Mouse (Mus musculus): ENCODE results near the gene Trib3. TPM values are rescaled to one million over a fixed set of nuclear protein-coding genes. Genes with fewer than 3 reads are reported as not detected.

Trib3 gene
- total and polyA plus RNA-seq, 3 experiments: 2.4 to 3.6 (median 3.3) TPM

DNA sequence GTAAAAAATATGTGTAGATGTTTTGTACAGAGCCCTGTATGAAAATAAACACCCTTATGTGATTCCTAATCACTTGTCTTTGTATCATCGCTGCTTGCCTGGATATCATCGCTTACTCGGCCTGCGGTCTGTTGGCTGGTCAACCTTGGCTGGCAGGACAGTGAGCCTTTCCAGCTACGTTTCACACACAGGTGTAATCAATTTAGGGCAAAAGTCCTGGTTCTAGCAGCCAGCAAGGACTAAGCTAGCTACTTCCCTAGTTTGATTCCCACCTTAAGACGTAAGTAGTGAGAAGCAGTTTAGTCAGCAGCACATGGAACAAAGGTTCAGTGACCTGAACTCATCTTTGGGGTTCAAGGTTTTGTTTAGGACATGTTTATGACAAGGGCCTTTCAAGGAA is 29.9 kb downstream of the Trib3 start:
- H3K79me2 ChIP-seq (replicated peaks; ENCODE audit: control insufficient read depth, insufficient read depth, low read length): no peaks in the 10 kb centered on the region
- H3K9ac ChIP-seq (ENCODE audit: low read depth, low read length): no peak overlapping the region
- no peaks in the 10 kb centered on the region for H3K27me3 ChIP-seq (ENCODE audit: control insufficient read depth, insufficient read depth, low read length)
- no peak overlapping the region for H3K4me3 ChIP-seq
- intact Hi-C loops (cut with DNase I): no loop called here
- no peaks in the 10 kb centered on the region for H3K4me1 ChIP-seq (ENCODE audit: control insufficient read depth, insufficient read depth, low read length)
- no peak for DNase-seq
- H3K27ac ChIP-seq: no peak overlapping the region
- H3K36me3 ChIP-seq (ENCODE audit: control insufficient read depth, insufficient read depth, low read length): peaks cover 5% of the 10 kb centered on the region
- TF ChIP-seq POLR2A (IDR thresholded peaks at IDR 0.05; ENCODE audit: insufficient read depth, low read depth, low read length) (no peak), EP300 (IDR thresholded peaks at IDR 0.05; ENCODE audit: insufficient read depth, low read depth, low read length) (no peak), CTCF (IDR thresholded peaks at IDR 0.05) (no peak)
- WGBS: 72% methylated on average over 6 of the region's 6 CpGs

DNA sequence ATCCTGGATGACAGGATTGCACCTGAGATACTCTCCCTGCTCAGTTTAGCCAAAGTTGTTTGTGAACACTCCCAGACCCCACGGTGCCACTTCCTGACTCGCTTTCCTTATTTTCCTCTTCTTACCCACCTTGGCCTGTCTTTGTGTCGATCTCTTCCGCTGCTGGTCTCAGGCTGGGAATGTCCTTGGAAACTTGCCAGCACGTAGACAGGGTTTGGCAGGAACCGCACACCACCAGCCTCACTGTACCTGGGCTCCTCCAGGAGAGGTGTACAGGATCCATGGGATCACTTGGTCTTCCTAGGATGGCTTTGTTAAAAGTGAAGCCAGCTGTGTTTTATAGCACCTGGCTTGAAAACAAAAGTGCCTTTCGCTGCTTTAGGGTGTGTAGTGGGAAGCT is 30.8 kb downstream of the Trib3 start:
- Histone ChIP-seq H3K27me3 (ENCODE audit: control insufficient read depth, insufficient read depth, low read length) (no peaks in the 10 kb centered on the region), H3K9ac (ENCODE audit: low read depth, low read length) (no peak overlapping the region), H3K36me3 (ENCODE audit: control insufficient read depth, insufficient read depth, low read length) (peaks cover 5% of the 10 kb centered on the region), H3K4me3 (no peak overlapping the region), H3K4me1 (ENCODE audit: control insufficient read depth, insufficient read depth, low read length) (no peaks in the 10 kb centered on the region), H3K27ac (no peak overlapping the region), H3K79me2 (replicated peaks; ENCODE audit: control insufficient read depth, insufficient read depth, low read length) (no peaks in the 10 kb centered on the region)
- DNase-seq: no peak
- 41% methylated on average over 7 of the region's 7 CpGs for WGBS
- intact Hi-C loops (cut with DNase I): no loop called here
- TF ChIP-seq POLR2A (IDR thresholded peaks at IDR 0.05; ENCODE audit: insufficient read depth, low read depth, low read length) (no peak), EP300 (IDR thresholded peaks at IDR 0.05; ENCODE audit: insufficient read depth, low read depth, low read length) (no peak), CTCF (IDR thresholded peaks at IDR 0.05) (no peak)

DNA sequence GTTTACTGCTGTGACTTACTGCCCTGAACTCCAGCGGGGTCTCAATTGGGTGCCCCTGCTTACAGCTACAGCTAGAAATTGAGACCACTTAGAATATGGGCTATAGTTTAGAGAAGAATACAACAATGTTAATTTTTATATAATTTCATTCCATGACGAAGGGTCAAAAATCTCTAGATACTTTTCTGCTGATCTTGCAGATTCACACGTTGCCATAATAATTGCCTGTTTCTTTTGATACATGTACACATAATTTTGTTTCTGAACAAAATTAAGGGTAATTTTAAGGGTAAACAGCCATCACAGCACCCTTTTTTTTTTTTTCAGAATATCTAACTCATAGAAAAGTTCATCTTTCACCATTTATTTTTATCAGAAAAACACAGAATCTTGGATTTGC is 36.6 kb downstream of the Trib3 start:
- 83% methylated on average over 3 of the region's 3 CpGs for WGBS
- H3K79me2 ChIP-seq (replicated peaks; ENCODE audit: control insufficient read depth, insufficient read depth, low read length): peaks cover 5% of the 10 kb centered on the region; the same call in 1 of the 2 replicates
- DNase-seq: no peak
- no peak overlapping the region for H3K4me3 ChIP-seq
- TF ChIP-seq POLR2A (IDR thresholded peaks at IDR 0.05; ENCODE audit: insufficient read depth, low read depth, low read length) (no peak), EP300 (IDR thresholded peaks at IDR 0.05; ENCODE audit: insufficient read depth, low read depth, low read length) (no peak), CTCF (IDR thresholded peaks at IDR 0.05) (no peak)
- no peak overlapping the region for H3K27ac ChIP-seq
- H3K27me3 ChIP-seq (ENCODE audit: control insufficient read depth, insufficient read depth, low read length): no peaks in the 10 kb centered on the region
- no peak overlapping the region for H3K9ac ChIP-seq (ENCODE audit: low read depth, low read length)
- H3K4me1 ChIP-seq (ENCODE audit: control insufficient read depth, insufficient read depth, low read length): no peaks in the 10 kb centered on the region
- H3K36me3 ChIP-seq (ENCODE audit: control insufficient read depth, insufficient read depth, low read length): no peaks in the 10 kb centered on the region
- intact Hi-C loops (cut with DNase I): no loop called here

- no peaks in the 10 kb centered on the region for H3K36me3 ChIP-seq (ENCODE audit: control insufficient read depth, insufficient read depth, low read length)
- no peak for DNase-seq
- H3K27ac ChIP-seq: no peak overlapping the region
- H3K4me1 ChIP-seq (ENCODE audit: control insufficient read depth, insufficient read depth, low read length): no peaks in the 10 kb centered on the region
- 92% methylated on average over 6 of the region's 6 CpGs for WGBS
- intact Hi-C loops (cut with DNase I): no loop called here
- H3K27me3 ChIP-seq (ENCODE audit: control insufficient read depth, insufficient read depth, low read length): no peaks in the 10 kb centered on the region
- H3K9ac ChIP-seq (ENCODE audit: low read depth, low read length): no peak overlapping the region
- TF ChIP-seq EP300 (IDR thresholded peaks at IDR 0.05; ENCODE audit: insufficient read depth, low read depth, low read length): no peak
- TF ChIP-seq POLR2A (IDR thresholded peaks at IDR 0.05; ENCODE audit: insufficient read depth, low read depth, low read length): no peak
- no peak for TF ChIP-seq CTCF (IDR thresholded peaks at IDR 0.05)
- H3K4me3 ChIP-seq: no peak overlapping the region
- H3K79me2 ChIP-seq (replicated peaks; ENCODE audit: control insufficient read depth, insufficient read depth, low read length): peaks cover 6% of the 10 kb centered on the region; the same call in 1 of the 2 replicates
Observed at GRCm38 (mm10) chr2:152305480-152305879, 38.4 kb downstream of the Trib3 start.

DNA sequence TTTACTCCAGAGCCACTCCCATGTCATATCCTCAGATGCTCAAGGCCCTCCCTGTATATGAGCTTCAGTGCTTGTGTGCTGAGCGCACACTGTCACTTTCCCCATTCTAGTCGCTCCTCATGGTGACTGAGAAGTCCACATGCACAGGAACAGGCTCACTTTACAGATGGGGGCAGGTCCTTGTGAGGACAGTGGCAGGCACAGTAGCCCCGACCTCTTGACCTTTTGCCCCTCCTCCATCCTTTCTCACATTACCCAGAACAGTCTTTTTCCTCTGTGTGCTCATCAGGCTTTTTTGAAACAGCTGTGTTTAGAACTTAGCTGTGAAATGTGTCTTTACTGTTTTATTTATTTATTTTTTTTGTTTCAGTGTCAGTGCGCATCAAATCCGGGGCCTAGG is 40.1 kb downstream of the Trib3 start:
- Histone ChIP-seq H3K4me3 (no peak overlapping the region), H3K27me3 (ENCODE audit: control insufficient read depth, insufficient read depth, low read length) (no peaks in the 10 kb centered on the region), H3K79me2 (replicated peaks; ENCODE audit: control insufficient read depth, insufficient read depth, low read length) (peaks cover 6% of the 10 kb centered on the region), H3K27ac (no peak overlapping the region), H3K36me3 (ENCODE audit: control insufficient read depth, insufficient read depth, low read length) (peaks cover under 1% of the 10 kb centered on the region; the same call in 1 of the 2 replicates), H3K9ac (ENCODE audit: low read depth, low read length) (no peak overlapping the region), H3K4me1 (ENCODE audit: control insufficient read depth, insufficient read depth, low read length) (no peaks in the 10 kb centered on the region; the same call in 1 of the 2 replicates)
- intact Hi-C loops (cut with DNase I): no loop called here
- WGBS: 74% methylated on average over 5 of the region's 5 CpGs
- DNase-seq: no peak
- no peak for TF ChIP-seq CTCF (IDR thresholded peaks at IDR 0.05)
- no peak for TF ChIP-seq EP300 (IDR thresholded peaks at IDR 0.05; ENCODE audit: insufficient read depth, low read depth, low read length)
- no peak for TF ChIP-seq POLR2A (IDR thresholded peaks at IDR 0.05; ENCODE audit: insufficient read depth, low read depth, low read length)

DNA sequence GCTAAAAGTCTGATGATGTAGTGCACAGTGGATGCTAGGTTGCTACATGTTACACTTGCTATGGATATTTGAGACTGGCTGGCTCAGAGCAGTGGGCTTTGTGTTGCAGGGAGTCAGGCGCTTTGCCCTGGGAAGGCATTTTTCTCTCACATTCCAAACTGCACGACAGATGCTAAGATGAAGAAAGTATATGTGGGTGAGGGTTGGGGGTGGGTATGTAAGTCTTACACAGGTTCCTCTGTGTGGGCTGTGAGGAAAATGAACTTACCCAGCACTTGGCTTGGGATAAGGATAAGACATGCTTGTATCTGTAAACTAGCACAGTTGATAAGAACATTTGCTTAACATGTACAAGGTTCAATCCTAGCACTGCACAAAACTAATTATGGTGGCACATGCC is 41.0 kb downstream of the Trib3 start:
- no peak for DNase-seq
- 83% methylated on average over 2 of the region's 2 CpGs for WGBS
- no peaks in the 10 kb centered on the region for H3K27me3 ChIP-seq (ENCODE audit: control insufficient read depth, insufficient read depth, low read length)
- no peak overlapping the region for H3K4me3 ChIP-seq
- intact Hi-C loops (cut with DNase I): no loop called here
- H3K27ac ChIP-seq: no peak overlapping the region
- peaks cover 10% of the 10 kb centered on the region for H3K36me3 ChIP-seq (ENCODE audit: control insufficient read depth, insufficient read depth, low read length)
- H3K79me2 ChIP-seq (replicated peaks; ENCODE audit: control insufficient read depth, insufficient read depth, low read length): peaks cover 6% of the 10 kb centered on the region
- H3K4me1 ChIP-seq (ENCODE audit: control insufficient read depth, insufficient read depth, low read length): peaks cover 2% of the 10 kb centered on the region; the same call in 1 of the 2 replicates
- no peak overlapping the region for H3K9ac ChIP-seq (ENCODE audit: low read depth, low read length)
- no peak for TF ChIP-seq EP300 (IDR thresholded peaks at IDR 0.05; ENCODE audit: insufficient read depth, low read depth, low read length)
- TF ChIP-seq CTCF (IDR thresholded peaks at IDR 0.05): no peak
- TF ChIP-seq POLR2A (IDR thresholded peaks at IDR 0.05; ENCODE audit: insufficient read depth, low read depth, low read length): no peak

All from heart, adult 2 months (tissue).